Mouse (Mus musculus) erythroblast, embryonic 14.5 days (primary cell): ENCODE data around the gene Wbp11.

Experiments
- GATA1 ChIP-seq: IDR thresholded peaks from 2 replicates; pipeline ENCODE4 v1.6.1; 2012; ENCODE audit warnings: low read length, inconsistent platforms, mixed read lengths
- TAL1 ChIP-seq: IDR thresholded peaks from 3 replicates; pipeline ENCODE4 v1.6.1; 2012; ENCODE audit warnings: low read length, inconsistent platforms, mixed read lengths

- TF ChIP-seq TAL1 (no peak), GATA1 (no peak)
Measured at GRCm38 (mm10) chr6:136827516-136827880, 535 bp downstream of the Wbp11 start, which contains the start of gene BC049715.
